Mouse (Mus musculus): ENCODE data around the gene Abcg5.

Abcg5 gene

GRCm38 (mm10) chr17:84682734-84683717, at the start of gene Abcg5:
Gene Abcg5, minus strand, starts transcription at chr17:84683011.
- DNase-seq, result no peak

- DNase-seq, result no peak
Observed at GRCm38 (mm10) chr17:84732612-84733011, 49.8 kb upstream of the Abcg5 start.

GRCm38 (mm10) chr17:84731361-84731760, 48.5 kb upstream of the Abcg5 start:
- no peak for DNase-seq

GRCm38 (mm10) chr17:84729140-84729539, 46.3 kb upstream of the Abcg5 start:
- DNase-seq, result no peak

- no peak for DNase-seq
Observed at GRCm38 (mm10) chr17:84728201-84728911, 45.5 kb upstream of the Abcg5 start.

GRCm38 (mm10) chr17:84725163-84725562, 42.4 kb upstream of the Abcg5 start:
- no peak for DNase-seq

- no peak for DNase-seq
Observed at GRCm38 (mm10) chr17:84724028-84724427, 41.2 kb upstream of the Abcg5 start.

- DNase-seq, result no peak
Observed at GRCm38 (mm10) chr17:84719105-84719504, 36.3 kb upstream of the Abcg5 start.

- no peak for DNase-seq
Observed at GRCm38 (mm10) chr17:84717416-84717815, 34.6 kb upstream of the Abcg5 start.

- no peak for DNase-seq
Observed at GRCm38 (mm10) chr17:84716252-84716872, 33.6 kb upstream of the Abcg5 start.

- DNase-seq, result no peak
Observed at GRCm38 (mm10) chr17:84714930-84715329, 32.1 kb upstream of the Abcg5 start.

GRCm38 (mm10) chr17:84713563-84714164, 30.9 kb upstream of the Abcg5 start:
- DNase-seq, result no peak

- peak; percentile 25 to 42 for DNase-seq
Observed at GRCm38 (mm10) chr17:84709403-84709851, 26.6 kb upstream of the Abcg5 start.

- no peak for DNase-seq
Observed at GRCm38 (mm10) chr17:84708818-84709217, 26.0 kb upstream of the Abcg5 start.

GRCm38 (mm10) chr17:84707407-84707806, 24.6 kb upstream of the Abcg5 start:
- DNase-seq, result no peak

GRCm38 (mm10) chr17:84698727-84699126, 15.9 kb upstream of the Abcg5 start:
- peak; percentile 41 to 52 for DNase-seq

- DNase-seq, result no peak
Observed at GRCm38 (mm10) chr17:84696537-84696936, 13.7 kb upstream of the Abcg5 start.

GRCm38 (mm10) chr17:84693741-84694140, 10.9 kb upstream of the Abcg5 start:
- DNase-seq, result no peak

- DNase-seq, result no peak
Observed at GRCm38 (mm10) chr17:84690111-84690510, 7.3 kb upstream of the Abcg5 start.

GRCm38 (mm10) chr17:84689316-84689715, 6.5 kb upstream of the Abcg5 start:
- no peak for DNase-seq

GRCm38 (mm10) chr17:84688834-84689233, 6.0 kb upstream of the Abcg5 start:
- no peak for DNase-seq

GRCm38 (mm10) chr17:84687994-84688393, 5.2 kb upstream of the Abcg5 start:
- DNase-seq, result no peak

GRCm38 (mm10) chr17:84685286-84685685, 2.5 kb upstream of the Abcg5 start:
- no peak for DNase-seq
